In the genomic region with DNA sequence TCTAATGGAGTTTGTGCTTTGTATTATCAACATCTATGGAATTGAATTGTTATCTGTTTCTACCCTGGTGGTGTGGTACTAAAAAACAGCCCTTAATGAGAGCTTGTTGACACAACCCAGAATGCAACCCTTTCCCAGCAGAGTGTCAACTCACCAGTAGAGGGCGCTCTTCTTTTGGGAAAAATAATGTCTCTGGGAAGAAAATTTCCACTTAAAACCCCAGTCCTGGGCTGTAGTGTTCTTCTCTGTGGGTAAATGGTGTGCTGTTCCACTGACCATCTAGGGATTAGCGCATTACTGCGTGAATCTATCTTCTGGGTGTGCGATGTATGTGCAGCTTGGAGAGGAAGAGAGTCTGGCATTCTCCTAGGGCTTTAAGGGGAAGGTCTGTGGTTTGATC, we compare ENCODE assay signal across 8 mouse cellular contexts.
DNase-seq lines count a peak whose midpoint lies in the region; ATAC-seq lines count a peak whose summit lies in the region.

No protein-coding gene starts in this region.

- H3K27ac ChIP-seq in embryonic facial prominence, embryonic 14.5 days (replicated peaks; ENCODE audit: low read depth, low read length), result no peak overlapping the region
- no peak overlapping the region for H3K27ac ChIP-seq in neural tube, embryonic 12.5 days

- no peak overlapping the region for H3K9ac ChIP-seq in embryonic facial prominence, embryonic 14.5 days (ENCODE audit: low read depth, low read length)
- H3K9ac ChIP-seq in neural tube, embryonic 12.5 days, result no peak overlapping the region

- intact Hi-C loops in left cerebral cortex, postnatal 36 days (cut with DNase I), result loop anchor here (5.0 kb wide), 2 partner anchors 298 to 758 kb away; no protein-coding TSS in a partner anchor

- no peaks in the 10 kb centered on the region for H3K27me3 ChIP-seq in embryonic facial prominence, embryonic 14.5 days (replicated peaks; ENCODE audit: control insufficient read depth, insufficient read depth, low read length)
- no peaks in the 10 kb centered on the region for H3K27me3 ChIP-seq in neural tube, embryonic 12.5 days (replicated peaks)

- DNase-seq in ovary, postnatal 36 days (ENCODE audit: low spot score), result peak; percentile 18
- no peak for DNase-seq in ovary, adult 18-20 months (ENCODE audit: low spot score)
- DNase-seq in adrenal gland, postnatal 36 days, result peak; percentile 12 to 56
- DNase-seq in embryonic facial prominence, embryonic 14.5 days (ENCODE audit: low spot score), result peak; percentile 58
- peak; percentile 23 for DNase-seq in kidney, adult 11 months
- peak; percentile 30 to 46 for DNase-seq in left cerebral cortex, postnatal 36 days (ENCODE audit: low spot score in 2 of 2)

- WGBS in embryonic facial prominence, embryonic 14.5 days, result 40% methylated on average over 4 of the region's 4 CpGs
- 38% methylated on average over 4 of the region's 4 CpGs for WGBS in neural tube, embryonic 12.5 days

- H3K36me3 ChIP-seq in embryonic facial prominence, embryonic 14.5 days (ENCODE audit: control insufficient read depth, insufficient read depth, low read length), result no peaks in the 10 kb centered on the region
- H3K36me3 ChIP-seq in neural tube, embryonic 12.5 days, result no peaks in the 10 kb centered on the region

- no peak overlapping the region for H3K4me3 ChIP-seq in embryonic facial prominence, embryonic 14.5 days (ENCODE audit: low read depth, low read length)
- H3K4me3 ChIP-seq in neural tube, embryonic 12.5 days, result no peak overlapping the region

- H3K4me1 ChIP-seq in embryonic facial prominence, embryonic 14.5 days (ENCODE audit: control insufficient read depth, insufficient read depth, low read length), result peaks cover 4% of the 10 kb centered on the region; the same call in 1 of the 2 replicates
- no peaks in the 10 kb centered on the region for H3K4me1 ChIP-seq in neural tube, embryonic 12.5 days

- ATAC-seq in embryonic facial prominence, embryonic 14.5 days (ENCODE audit: low read depth), result no peak
- ATAC-seq in neural tube, embryonic 12.5 days (ENCODE audit: low FRiP score, low read depth), result peak; percentile 25; the same call in 1 of the 2 replicates
- no peak for ATAC-seq in activated CD4-positive, CD25-positive, alpha-beta regulatory T cell, adult 4 months

- H3K4me2 ChIP-seq in embryonic facial prominence, embryonic 14.5 days (ENCODE audit: low read depth, low read length), result no peak overlapping the region
- H3K4me2 ChIP-seq in neural tube, embryonic 12.5 days (replicated peaks), result no peak overlapping the region

- no peaks in the 10 kb centered on the region for H3K9me3 ChIP-seq in embryonic facial prominence, embryonic 14.5 days (ENCODE audit: control insufficient read depth, low read length)
- H3K9me3 ChIP-seq in neural tube, embryonic 12.5 days, result no peaks in the 10 kb centered on the region
